Mouse (Mus musculus) megakaryocyte, embryonic 14.5 days (primary cell): Measurements from ENCODE around the gene Mrps12.

ENCODE experiments used
- FLI1 ChIP-seq: IDR thresholded peaks from 2 replicates; pipeline ENCODE4 v1.6.1; 2012; ENCODE audit warnings: low read length, inconsistent platforms, mixed read lengths
- GATA1 ChIP-seq: IDR thresholded peaks from 3 replicates; pipeline ENCODE4 v1.6.1; 2012; ENCODE audit warnings: mixed read lengths, low read length, inconsistent platforms, borderline replicate concordance

DNA sequence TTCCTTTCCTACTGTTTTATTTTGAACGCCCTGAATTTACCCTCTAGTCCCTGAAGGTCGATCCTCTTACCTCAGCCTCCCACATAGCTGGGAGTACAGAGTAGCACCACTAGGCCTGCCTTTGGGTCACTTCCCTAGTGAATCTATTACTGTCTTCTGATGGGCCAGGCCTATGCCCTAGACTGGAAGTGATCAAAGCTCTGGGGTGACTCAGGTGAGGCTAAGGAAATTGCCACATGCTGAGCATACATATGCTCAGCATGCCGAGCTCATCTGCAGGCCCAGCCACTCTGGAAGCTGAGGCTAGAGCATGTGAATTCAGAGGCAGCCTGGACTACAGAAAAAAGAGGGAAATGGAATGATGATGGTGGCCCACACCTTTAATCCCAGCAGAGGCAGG is 31.5 kb upstream of the Mrps12 start:
- no peak for TF ChIP-seq GATA1
- no peak for TF ChIP-seq FLI1
